Mouse (Mus musculus) heart, postnatal 10 days (tissue): ENCODE results near the gene Serpina3g. TPM values are rescaled to one million over a fixed set of nuclear protein-coding genes. Genes with fewer than 3 reads are reported as not detected.

ENCODE experiments used
- DNase-seq, 2 experiments: peaks; one replicate each; pipeline ENCODE4 v3.0.0; 2021
- intact Hi-C: fragments of 180-260 bp; cut with DNase I; formaldehyde crosslinking; loops from one replicate; pipeline ENCODE4 v1.15.1; 2025
- total RNA-seq, 2 experiments: library from RNA; stranded (reverse); gene quantifications; 2 replicates each; pipeline ENCODE4 v1.2.3; 2021

Serpina3g gene
- total RNA-seq, 2 experiments from 2014 or later, result 0.62 to 1.1 TPM

- no peak for DNase-seq
- intact Hi-C loops, result no loop called here
These were observed 42.4 kb downstream of the Serpina3g start for GRCm38 (mm10) chr12:104278216-104279055.

- intact Hi-C loops, result no loop called here
- DNase-seq, result no peak
These were observed 43.0 kb downstream of the Serpina3g start for GRCm38 (mm10) chr12:104279056-104279435.

- intact Hi-C loops, result no loop called here
- DNase-seq, result no peak
These were observed 47.3 kb downstream of the Serpina3g start for GRCm38 (mm10) chr12:104283380-104283779.

- intact Hi-C loops, result no loop called here
- DNase-seq, result no peak
These were observed 52.3 kb downstream of the Serpina3g start for GRCm38 (mm10) chr12:104288336-104288735.

DNA sequence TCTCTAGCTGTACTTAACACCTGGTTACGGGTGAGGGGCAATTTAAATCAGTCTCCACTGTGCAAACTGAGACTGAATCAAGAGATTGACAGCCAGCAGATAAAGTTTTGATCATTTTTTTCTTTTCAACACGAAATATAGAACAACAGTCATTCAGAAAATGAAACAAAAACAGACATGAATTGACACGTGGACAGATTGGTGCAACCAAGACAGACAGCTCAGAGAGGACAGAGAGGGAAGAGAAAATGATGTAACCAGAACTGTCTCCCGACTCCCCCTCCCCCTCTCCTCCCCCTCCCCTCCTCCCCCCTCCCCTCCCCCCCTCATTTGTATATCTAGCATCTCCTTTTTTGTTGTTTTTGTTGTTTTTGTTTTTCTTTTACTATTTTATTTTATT lies 53.8 kb downstream of the Serpina3g start:
- intact Hi-C loops, result no loop called here
- no peak for DNase-seq

Other genes starting within 250 kb of the Serpina3g start
- gene Serpina11, start 246.3 kb upstream of the Serpina3g start, total RNA-seq, result not detected
- gene Serpina9, start 222.5 kb upstream of the Serpina3g start, total RNA-seq, result not detected
- not detected for gene Serpina12, start 191.8 kb upstream of the Serpina3g start, total RNA-seq
- not detected for gene Serpina5, start 135.1 kb upstream of the Serpina3g start, total RNA-seq
- gene Serpina3a, start 123.5 kb upstream of the Serpina3g start, total RNA-seq, result not detected
- not detected for gene Serpina3b, start 108.2 kb upstream of the Serpina3g start, total RNA-seq
- under 1 TPM; 0.22 to 0.45 TPM for gene Serpina3c, start 82.4 kb upstream of the Serpina3g start, total RNA-seq
- gene Serpina3f, start 21.7 kb upstream of the Serpina3g start, total RNA-seq, result not detected
- gene Serpina3i, start 26.9 kb downstream of the Serpina3g start, total RNA-seq, result 1 to 10 TPM in 1 of 2 experiments, under 1 TPM in 1; 0.62 to 1.6 TPM
- not detected for gene Serpina3j, start 78.3 kb downstream of the Serpina3g start, total RNA-seq
- not detected for gene Serpina3k, start 102.2 kb downstream of the Serpina3g start, total RNA-seq
- not detected for gene Serpina3m, start 102.2 kb downstream of the Serpina3g start, total RNA-seq
- gene Serpina3n, start 170.5 kb downstream of the Serpina3g start, total RNA-seq, result 1 to 10 TPM in 1 of 2 experiments, under 1 TPM in 1; 0.84 to 2.4 TPM
- gene Gsc, start 237.1 kb downstream of the Serpina3g start, total RNA-seq, result under 1 TPM; 0.20 to 0.34 TPM